Mouse (Mus musculus): ENCODE measurements around the gene Gm10842.
"Not testable (repeated sequence)": the region's sequence is repeated elsewhere in the genome, so short reads cannot be mapped to it uniquely, and the experiment has no call there.

Gene Gm10842

GRCm38 (mm10) chr11:105146593-105146992, at the start of gene Gm10842:
TSS of gene Gm10842 (plus strand) at chr11:105146893.
- DNase-seq (ENCODE audit: low spot score) = no peak

- DNase-seq (ENCODE audit: low spot score) = peak; percentile 42
Observed at GRCm38 (mm10) chr11:105112448-105112847, 34.2 kb upstream of the Gm10842 start.

- no peak for DNase-seq (ENCODE audit: low spot score)
Observed at GRCm38 (mm10) chr11:105117814-105118213, 28.9 kb upstream of the Gm10842 start.

- peak; percentile 73 for DNase-seq (ENCODE audit: low spot score)
Observed at GRCm38 (mm10) chr11:105120551-105121061, 26.1 kb upstream of the Gm10842 start.

GRCm38 (mm10) chr11:105121792-105122191, 24.9 kb upstream of the Gm10842 start:
- not testable (repeated sequence) for DNase-seq (ENCODE audit: low spot score)

GRCm38 (mm10) chr11:105123986-105124385, 22.7 kb upstream of the Gm10842 start:
- DNase-seq (ENCODE audit: low spot score) = peak; percentile 59

GRCm38 (mm10) chr11:105125735-105126519, 20.8 kb upstream of the Gm10842 start, which contains the start of gene Mettl2:
TSS of gene Mettl2 (plus strand) at chr11:105126425.
- DNase-seq (ENCODE audit: low spot score) = peak; percentile 89

GRCm38 (mm10) chr11:105126520-105127029, 20.1 kb upstream of the Gm10842 start:
- DNase-seq (ENCODE audit: low spot score) = peak; percentile 30

- DNase-seq (ENCODE audit: low spot score) = no peak
Observed at GRCm38 (mm10) chr11:105135692-105136091, 11.0 kb upstream of the Gm10842 start.

GRCm38 (mm10) chr11:105137255-105137654, 9.4 kb upstream of the Gm10842 start:
- DNase-seq (ENCODE audit: low spot score) = not testable (repeated sequence)

GRCm38 (mm10) chr11:105140512-105140911, 6.2 kb upstream of the Gm10842 start:
- DNase-seq (ENCODE audit: low spot score) = not testable (repeated sequence)

GRCm38 (mm10) chr11:105141115-105141514, 5.6 kb upstream of the Gm10842 start:
- DNase-seq (ENCODE audit: low spot score) = no peak

- no peak for DNase-seq (ENCODE audit: low spot score)
Observed at GRCm38 (mm10) chr11:105143564-105143963, 3.1 kb upstream of the Gm10842 start.

- DNase-seq (ENCODE audit: low spot score) = no peak
Observed at GRCm38 (mm10) chr11:105144084-105144483, 2.6 kb upstream of the Gm10842 start.

GRCm38 (mm10) chr11:105144508-105145210, 2.0 kb upstream of the Gm10842 start:
- no peak for DNase-seq (ENCODE audit: low spot score)

- no peak for DNase-seq (ENCODE audit: low spot score)
Observed at GRCm38 (mm10) chr11:105145211-105145610, 1.5 kb upstream of the Gm10842 start.

GRCm38 (mm10) chr11:105149353-105149752, 2.7 kb downstream of the Gm10842 start:
- DNase-seq (ENCODE audit: low spot score) = no peak

GRCm38 (mm10) chr11:105149766-105150165, 3.1 kb downstream of the Gm10842 start:
- DNase-seq (ENCODE audit: low spot score) = no peak

- DNase-seq (ENCODE audit: low spot score) = no peak
Observed at GRCm38 (mm10) chr11:105150691-105151090, 4.0 kb downstream of the Gm10842 start.

- DNase-seq (ENCODE audit: low spot score) = no peak
Observed at GRCm38 (mm10) chr11:105151226-105152016, 4.7 kb downstream of the Gm10842 start.

- no peak for DNase-seq (ENCODE audit: low spot score)
Observed at GRCm38 (mm10) chr11:105152017-105152300, 5.3 kb downstream of the Gm10842 start.

GRCm38 (mm10) chr11:105152357-105152899, 5.7 kb downstream of the Gm10842 start:
- no peak for DNase-seq (ENCODE audit: low spot score)
